ENCODE assay signal across 8 mouse cellular contexts in the genomic region with DNA sequence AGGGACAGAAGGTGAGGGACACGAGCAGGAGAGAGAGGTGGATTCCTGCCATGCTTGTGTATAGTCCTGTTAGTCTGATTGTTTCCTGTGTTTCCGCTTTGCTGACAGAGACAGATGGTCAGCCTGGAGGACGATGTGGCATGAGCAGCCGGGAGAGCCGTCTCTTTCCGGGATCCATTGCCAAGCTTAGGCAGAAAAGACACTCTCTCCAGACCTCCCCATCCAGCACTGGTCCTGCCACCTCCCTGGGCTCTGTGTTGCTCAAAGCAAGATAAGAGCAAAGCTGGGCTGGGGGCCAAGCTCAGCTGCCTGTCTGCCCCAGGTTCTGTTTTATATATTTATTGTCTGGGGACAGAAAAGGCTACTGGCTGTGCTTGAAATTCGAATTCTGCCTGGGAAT. TPM values are rescaled to one million over a fixed set of nuclear protein-coding genes. Genes with fewer than 3 reads are reported as not detected.
DNase-seq lines count a peak whose midpoint lies in the region; ATAC-seq and TF ChIP-seq lines count a peak whose summit lies in the region.
"Had no signal": no experiment of that assay in that cellular context is flagged by ENCODE, and none has a peak within 500 bp of the region (broad histone marks: within the 10 kb centered on the region; RNA-seq: fewer than 3 reads in every experiment).

No protein-coding gene starts in this region.

- peak; percentile 15 for DNase-seq in 3134 (ENCODE audit: extremely low read depth, insufficient read length, low spot score)
- DNase-seq in G1E (ENCODE audit: low spot score): peak; percentile 27
- no peak for DNase-seq in thymus, postnatal 14 days

- WGBS in hindbrain, embryonic 16.5 days: 45% methylated on average over 7 of the region's 7 CpGs
- 33% methylated on average over 7 of the region's 7 CpGs for WGBS in lung, embryonic 15.5 days

- no peak for TF ChIP-seq CTCF in G1E (IDR thresholded peaks at IDR 0.05; ENCODE audit: low read depth, low read length)

- H3K36me3 ChIP-seq in G1E (replicated peaks): peaks cover 92% of the 10 kb centered on the region
- peaks cover 27% of the 10 kb centered on the region for H3K36me3 ChIP-seq in hindbrain, embryonic 16.5 days (ENCODE audit: control insufficient read depth, insufficient read depth, low read length)
- H3K36me3 ChIP-seq in lung, embryonic 15.5 days: peaks cover 60% of the 10 kb centered on the region

- H3K9me3 ChIP-seq in G1E (replicated peaks): no peaks in the 10 kb centered on the region
- no peaks in the 10 kb centered on the region for H3K9me3 ChIP-seq in hindbrain, embryonic 16.5 days (ENCODE audit: control insufficient read depth, low read length)
- H3K9me3 ChIP-seq in lung, embryonic 15.5 days: no peaks in the 10 kb centered on the region
- H3K9me3 ChIP-seq: limb, embryonic 12.5 days had no signal

- no peak overlapping the region for H3K4me2 ChIP-seq in hindbrain, embryonic 16.5 days (ENCODE audit: low read length)
- H3K4me2 ChIP-seq in lung, embryonic 15.5 days: no peak overlapping the region
- H3K4me2 ChIP-seq: limb, embryonic 12.5 days had no signal

- no peak for ATAC-seq in G1E (ENCODE audit: extremely low read depth, insufficient number of reproducible peaks, low FRiP score, poor library complexity, severe bottlenecking)
- peak; percentile 62; the same call in 1 of the 2 replicates for ATAC-seq in common myeloid progenitor, adult 5-6 weeks (replicated peaks; ENCODE audit: low read depth, poor library complexity, severe bottlenecking)
- peak; percentile 55 for ATAC-seq in hindbrain, embryonic 16.5 days
- peak; percentile 75 for ATAC-seq in lung, embryonic 15.5 days (ENCODE audit: borderline replicate concordance, extremely low read depth, low FRiP score, low TSS enrichment)
- ATAC-seq in megakaryocyte, adult 5-6 weeks (ENCODE audit: poor library complexity, severe bottlenecking): no peak

- peaks cover 49% of the 10 kb centered on the region for H3K4me1 ChIP-seq in G1E (ENCODE audit: insufficient read depth, low read depth, low read length)
- H3K4me1 ChIP-seq in hindbrain, embryonic 16.5 days (ENCODE audit: control insufficient read depth, insufficient read depth, low read depth, low read length): no peaks in the 10 kb centered on the region; the same call in 1 of the 2 replicates
- peaks cover 28% of the 10 kb centered on the region for H3K4me1 ChIP-seq in lung, embryonic 15.5 days

- peak overlapping the region; percentile 71 for H3K27ac ChIP-seq in hindbrain, embryonic 16.5 days (ENCODE audit: low read depth, low read length)
- peak overlapping the region; percentile 48 for H3K27ac ChIP-seq in lung, embryonic 15.5 days
- H3K27ac ChIP-seq: limb, embryonic 12.5 days had no signal

- H3K4me3 ChIP-seq in G1E (ENCODE audit: low read depth, low read length): no peak overlapping the region
- H3K4me3 ChIP-seq in hindbrain, embryonic 16.5 days (ENCODE audit: low read length): no peak overlapping the region
- H3K4me3 ChIP-seq in lung, embryonic 15.5 days: no peak overlapping the region
- H3K4me3 ChIP-seq: limb, embryonic 12.5 days had no signal

- H3K27me3 ChIP-seq in G1E (ENCODE audit: insufficient read depth, low read length): no peaks in the 10 kb centered on the region
- H3K27me3 ChIP-seq in hindbrain, embryonic 16.5 days (replicated peaks; ENCODE audit: control insufficient read depth, insufficient read depth, low read length): no peaks in the 10 kb centered on the region
- no peaks in the 10 kb centered on the region for H3K27me3 ChIP-seq in lung, embryonic 15.5 days
- H3K27me3 ChIP-seq: limb, embryonic 12.5 days had no signal

- no peak overlapping the region for H3K9ac ChIP-seq in hindbrain, embryonic 16.5 days (ENCODE audit: low read depth, low read length)
- H3K9ac ChIP-seq in lung, embryonic 15.5 days: no peak overlapping the region
- H3K9ac ChIP-seq: limb, embryonic 12.5 days had no signal

RNA-seq across cellular contexts. Expression of a gene that starts 12.1 kb away (rescaled TPM):
- 49.8 and 61.5 TPM in 2 replicates for total RNA-seq in G1E (2014; fragmentation: Nextera tagmentation)
- 91.2 and 126 TPM in 2 replicates for total RNA-seq in G1E (2017)
- polyA plus RNA-seq in G1E (2012): 116 and 128 TPM in 2 replicates
- 120 and 131 TPM in 2 replicates for total RNA-seq in common myeloid progenitor, adult 5-6 weeks (2017)
- 21.2 and 26.0 TPM in 2 replicates for polyA plus RNA-seq in hindbrain, embryonic 16.5 days (2015; fragmentation: Nextera tagmentation; extraction: Ambion mirVana)
- 154 TPM in 2 replicates for polyA plus RNA-seq in lung, embryonic 15.5 days (2015; fragmentation: Nextera tagmentation; extraction: Ambion mirVana)
- 49.8 and 57.8 TPM in 2 replicates for total RNA-seq in megakaryocyte, adult 5-6 weeks (2015)
- 127 and 156 TPM in 2 replicates for total RNA-seq in megakaryocyte, adult 5-6 weeks (2017)

RNA-seq across cellular contexts. Expression of a gene that starts 24.8 kb away (rescaled TPM):
- 17.4 and 21.9 TPM in 2 replicates for total RNA-seq in G1E (2014; fragmentation: Nextera tagmentation)
- 52.1 and 55.9 TPM in 2 replicates for total RNA-seq in G1E (2017)
- 27.8 and 37.5 TPM in 2 replicates for polyA plus RNA-seq in G1E (2012)
- 18.4 and 19.0 TPM in 2 replicates for total RNA-seq in common myeloid progenitor, adult 5-6 weeks (2017)
- polyA plus RNA-seq in hindbrain, embryonic 16.5 days (2015; fragmentation: Nextera tagmentation; extraction: Ambion mirVana): 15.6 and 17.5 TPM in 2 replicates
- 38.9 and 39.5 TPM in 2 replicates for polyA plus RNA-seq in lung, embryonic 15.5 days (2015; fragmentation: Nextera tagmentation; extraction: Ambion mirVana)
- 23.8 and 25.6 TPM in 2 replicates for total RNA-seq in megakaryocyte, adult 5-6 weeks (2015)
- 50.1 and 51.5 TPM in 2 replicates for total RNA-seq in megakaryocyte, adult 5-6 weeks (2017)

RNA-seq across cellular contexts. Expression of a gene that starts 50.5 kb away (rescaled TPM):
- total RNA-seq in G1E (2014; fragmentation: Nextera tagmentation) (not detected in 2 replicates), G1E (2017) (under 0.01 TPM in 2 replicates)
- polyA plus RNA-seq in G1E (2012): not detected in 2 replicates
- total RNA-seq in common myeloid progenitor, adult 5-6 weeks (2017): 1.3 and 1.4 TPM in 2 replicates
- polyA plus RNA-seq in hindbrain, embryonic 16.5 days (2015; fragmentation: Nextera tagmentation; extraction: Ambion mirVana): 3.9 and 4.7 TPM in 2 replicates
- polyA plus RNA-seq in lung, embryonic 15.5 days (2015; fragmentation: Nextera tagmentation; extraction: Ambion mirVana): 27.7 and 30.0 TPM in 2 replicates
- total RNA-seq in megakaryocyte, adult 5-6 weeks (2015): 0.73 and 1.2 TPM in 2 replicates
- 0.49 and 1.1 TPM in 2 replicates for total RNA-seq in megakaryocyte, adult 5-6 weeks (2017)

Comparison
In these comparisons a context has a peak if more than half of its experiments do, and no peak if none do; other contexts are left out.
1. ATAC-seq: peak in common myeloid progenitor, adult 5-6 weeks (single experiment), hindbrain, embryonic 16.5 days (single experiment) and lung, embryonic 15.5 days (single experiment); none in G1E (single experiment) and megakaryocyte, adult 5-6 weeks (single experiment).